Mouse (Mus musculus) hindbrain, embryonic 10.5 days (tissue): ENCODE results near the gene B3gat1. TPM values are rescaled to one million over a fixed set of nuclear protein-coding genes. Genes with fewer than 3 reads are reported as not detected.
A peak's percentile ranks its signal among the peaks of the same experiment; 100 is the strongest.

Experiments
- DNase-seq: peaks from one replicate; pipeline ENCODE4 v3.0.0-alpha.2; 2017; ENCODE audit warnings: low spot score
- H3K27ac ChIP-seq: fragments of 300-500 bp; sonication (generic); 2 replicates; pipeline ENCODE4 v1.5.1; 2016; ENCODE audit warnings: mild to moderate bottlenecking, moderate library complexity
- H3K27me3 ChIP-seq: fragments of 300-500 bp; sonication (generic); 2 replicates; pipeline ENCODE4 v1.6.1; 2016; ENCODE audit warnings: mild to moderate bottlenecking; ENCODE audit not compliant: poor library complexity, insufficient read depth, severe bottlenecking
- H3K36me3 ChIP-seq: fragments of 300-500 bp; sonication (generic); 2 replicates; pipeline ENCODE4 v1.6.1; 2016; ENCODE audit warnings: mild to moderate bottlenecking, moderate library complexity
- H3K4me1 ChIP-seq: fragments of 300-500 bp; sonication (generic); replicated peaks from 2 replicates; pipeline ENCODE4 v1.6.1; 2016; ENCODE audit warnings: mild to moderate bottlenecking
- H3K4me3 ChIP-seq: fragments of 300-500 bp; sonication (generic); 2 replicates; pipeline ENCODE4 v1.5.1; 2016; ENCODE audit warnings: mild to moderate bottlenecking, moderate library complexity
- H3K9me3 ChIP-seq: fragments of 300-500 bp; sonication (generic); 2 replicates; pipeline ENCODE4 v1.6.1; 2016; ENCODE audit warnings: mild to moderate bottlenecking, moderate library complexity
- WGBS: fragments of 180-500 bp; shearing (Covaris S2); methylation state at CpG from one replicate; pipeline ENCODE4 v1.1.7; 2016; 5-methylcytosine and 5-hydroxymethylcytosine counted together
- polyA plus RNA-seq: library from polyadenylated mRNA; unstranded; fragments of >200 nt; fragmentation: Nextera tagmentation; extraction: Ambion mirVana; gene quantifications from 2 replicates; pipeline ENCODE4 v1.2.1, GENCODE M21; 2016

Gene B3gat1
- 2.1 and 6.8 TPM in 2 replicates for polyA plus RNA-seq

DNA sequence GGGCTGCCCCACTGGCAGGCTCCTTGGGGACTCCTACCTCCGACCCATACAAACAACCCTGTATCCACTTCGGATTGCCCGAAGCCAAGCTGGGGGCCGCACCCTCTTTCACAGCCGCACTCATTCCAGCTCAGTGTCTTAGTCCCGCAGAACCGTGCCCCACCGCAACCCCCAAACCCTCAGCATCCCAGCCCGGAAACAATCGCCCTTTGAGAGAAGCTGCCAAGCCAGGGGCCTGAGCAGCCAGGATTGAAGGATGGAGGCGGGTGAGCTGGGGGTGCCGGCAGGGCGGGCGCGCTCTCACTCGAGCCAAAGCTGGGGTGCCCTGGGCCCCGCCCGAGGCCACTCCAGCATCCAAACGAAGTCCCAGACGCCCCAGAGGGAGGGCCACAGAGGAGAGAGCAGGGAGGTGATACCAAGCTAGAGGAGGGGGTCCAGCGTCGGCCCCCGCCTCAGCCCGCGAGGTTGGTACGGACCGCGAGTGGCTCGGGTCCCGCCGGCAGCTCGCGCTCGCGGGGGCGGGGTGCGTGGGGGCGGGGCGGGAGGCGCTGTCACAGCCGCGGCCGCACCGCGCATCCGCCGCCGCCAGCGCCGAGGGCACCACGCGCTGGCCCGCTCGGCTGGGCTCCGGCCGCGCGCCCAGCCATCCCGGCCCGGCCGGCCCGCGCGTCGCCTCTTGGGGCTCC, at the start of gene B3gat1:
TSS of gene B3gat1 (plus strand) at position 523 of the 686 bp plus-strand sequence.
- H3K27ac ChIP-seq: peak within 1 kb of the TSS; percentile 87
- WGBS: 1% methylated on average over 63 of the region's 65 CpGs

DNA sequence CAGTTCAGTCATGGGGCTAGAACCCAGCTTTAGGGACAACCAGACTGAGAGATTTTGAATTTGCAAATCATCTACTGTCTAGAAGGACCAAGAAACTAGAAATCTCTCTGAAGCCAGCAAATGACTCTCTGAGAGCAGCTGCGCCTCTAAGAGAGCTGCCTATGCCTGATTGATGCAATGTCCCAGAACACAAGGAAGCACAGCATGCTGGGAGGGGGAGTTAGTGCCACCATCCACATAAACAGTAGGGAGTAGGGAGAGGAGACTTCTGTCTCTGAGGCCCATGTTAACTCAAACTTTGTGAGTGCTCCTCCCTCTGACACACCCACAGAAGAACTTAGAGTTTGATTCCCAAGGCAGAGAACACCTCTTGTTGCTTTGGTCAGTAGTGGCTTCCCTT, 44.4 kb upstream of the B3gat1 start:
- no peak for DNase-seq
- H3K4me3 ChIP-seq: no peak overlapping the region
- no peaks in the 10 kb centered on the region for H3K9me3 ChIP-seq
- H3K27ac ChIP-seq: no peak overlapping the region
- 80% methylated on average over 1 of the region's 1 CpGs for WGBS
- no peaks in the 10 kb centered on the region for H3K36me3 ChIP-seq
- H3K27me3 ChIP-seq: no peaks in the 10 kb centered on the region
- 0 out of 2 replicates have a peak, but pooled peaks cover 2% of the 10 kb centered on the region for H3K4me1 ChIP-seq

More for the DNA sequence above, at the start of gene B3gat1:
- no peaks in the 10 kb centered on the region for H3K36me3 ChIP-seq
- H3K4me3 ChIP-seq: peak within 1 kb of the TSS; percentile 76
- peak; percentile 60 for DNase-seq
- H3K27me3 ChIP-seq: peaks cover 40% of the 10 kb centered on the region
- no peaks in the 10 kb centered on the region for H3K9me3 ChIP-seq
- peaks cover 17% of the 10 kb centered on the region for H3K4me1 ChIP-seq

DNA sequence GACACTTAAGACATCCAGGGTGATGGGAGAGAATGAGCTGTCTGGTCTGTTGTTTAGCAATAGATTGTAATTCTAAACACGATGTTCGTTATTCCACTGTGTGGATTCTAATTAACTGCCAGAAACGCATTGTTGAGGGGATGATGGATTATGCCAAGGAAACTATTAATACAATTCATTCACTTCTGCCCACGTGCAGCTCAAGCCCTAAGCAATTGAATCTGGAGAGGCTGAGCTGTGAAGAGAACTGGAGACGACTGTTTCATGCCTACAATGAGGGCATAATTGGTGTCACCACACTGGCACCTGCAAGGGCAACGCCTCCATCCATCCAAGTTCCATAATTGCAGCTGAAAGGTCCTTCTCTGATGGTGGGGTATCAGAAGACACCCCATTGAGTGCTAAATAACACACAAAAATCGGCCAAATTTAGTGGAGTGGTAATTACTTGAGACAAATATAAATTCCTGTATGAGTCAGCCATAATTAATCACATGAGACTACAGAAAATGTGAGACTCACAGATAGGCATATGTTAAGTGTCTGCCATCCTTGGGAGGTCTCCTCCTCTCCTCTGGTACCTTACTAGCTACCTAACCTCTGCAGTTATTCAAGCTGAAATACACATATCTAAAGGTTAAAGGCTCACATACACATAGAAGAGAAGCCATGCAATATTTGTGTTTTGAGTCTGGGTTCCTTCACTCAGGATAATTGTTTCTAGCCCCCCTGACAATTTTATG, 43.4 kb upstream of the B3gat1 start:
- Histone ChIP-seq H3K27me3 (no peaks in the 10 kb centered on the region), H3K4me3 (no peak overlapping the region), H3K9me3 (no peaks in the 10 kb centered on the region), H3K4me1 (0 out of 2 replicates have a peak, but pooled peaks cover 2% of the 10 kb centered on the region), H3K27ac (no peak overlapping the region), H3K36me3 (no peaks in the 10 kb centered on the region)
- 62% methylated on average over 7 of the region's 7 CpGs for WGBS
- DNase-seq: no peak

DNA sequence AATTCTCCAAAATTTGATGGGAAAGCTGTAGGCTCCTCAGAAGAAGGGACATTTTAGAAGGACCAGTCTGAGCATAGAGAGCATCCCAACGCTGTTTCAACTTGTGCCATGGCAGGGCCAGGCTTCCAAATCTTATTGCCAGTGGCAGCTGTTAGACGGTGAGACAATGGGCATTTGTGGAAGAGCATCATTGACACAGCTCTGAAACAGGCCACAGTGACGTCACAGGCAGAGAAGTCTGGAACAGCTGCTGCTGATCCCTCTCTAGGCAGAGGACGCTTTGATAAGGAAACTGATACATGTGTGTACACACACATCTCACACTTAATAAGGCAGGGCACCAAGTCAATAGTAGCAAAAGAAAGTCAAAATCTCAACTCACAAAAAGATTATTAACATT, 40.9 kb upstream of the B3gat1 start:
- 84% methylated on average over 4 of the region's 4 CpGs for WGBS
- no peaks in the 10 kb centered on the region for H3K9me3 ChIP-seq
- DNase-seq: no peak

DNA sequence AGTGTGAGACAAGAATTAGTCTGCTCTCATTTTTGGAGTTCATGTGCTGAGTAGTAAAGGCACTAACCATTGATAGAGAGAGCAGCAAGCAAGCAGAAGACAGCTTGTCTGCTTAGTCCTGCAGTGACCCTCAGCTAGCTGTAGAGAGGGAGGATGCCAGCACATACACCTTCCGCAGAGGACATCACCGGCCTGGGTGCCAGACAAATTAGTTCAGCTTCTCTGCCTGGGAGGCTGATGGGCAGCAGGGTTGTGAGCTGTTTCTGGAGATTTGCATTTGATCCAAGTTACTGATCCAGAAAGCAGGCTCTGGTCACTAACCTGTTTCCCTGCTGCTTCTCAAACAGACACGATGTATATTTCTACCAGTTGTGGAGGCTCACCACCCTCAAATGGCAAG, 38.9 kb upstream of the B3gat1 start:
- 85% methylated on average over 3 of the region's 3 CpGs for WGBS

More for the DNA sequence above, 40.9 kb upstream of the B3gat1 start:
- Histone ChIP-seq H3K4me1 (0 out of 2 replicates have a peak, but pooled peaks cover 2% of the 10 kb centered on the region), H3K27me3 (no peaks in the 10 kb centered on the region), H3K4me3 (no peak overlapping the region), H3K36me3 (no peaks in the 10 kb centered on the region), H3K27ac (no peak overlapping the region)

DNA sequence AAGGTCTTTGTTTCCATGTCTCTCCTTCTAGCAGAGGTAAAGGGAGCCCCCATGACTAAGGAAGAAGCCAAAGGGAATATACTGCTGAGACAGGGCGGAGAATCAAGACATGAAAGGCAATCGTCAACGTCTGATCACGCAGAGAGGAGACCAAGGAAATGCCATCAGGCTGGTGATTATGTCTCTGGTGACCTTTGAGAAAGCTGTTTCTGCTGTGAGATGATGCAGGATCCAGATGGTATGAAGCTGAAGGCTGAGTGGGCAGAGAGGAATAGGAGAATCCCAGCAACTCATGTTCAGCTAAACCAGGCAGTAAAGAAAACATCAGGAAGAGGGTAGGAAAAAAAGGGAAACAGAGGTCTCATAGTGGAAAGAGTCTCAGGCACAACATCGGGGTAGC, 38.4 kb upstream of the B3gat1 start:
- no peak overlapping the region for H3K27ac ChIP-seq
- 80% methylated on average over 5 of the region's 5 CpGs for WGBS

More for the DNA sequence above, 38.9 kb upstream of the B3gat1 start:
- H3K36me3 ChIP-seq: no peaks in the 10 kb centered on the region
- no peak overlapping the region for H3K27ac ChIP-seq
- DNase-seq: no peak
- H3K9me3 ChIP-seq: no peaks in the 10 kb centered on the region
- H3K4me1 ChIP-seq: 0 out of 2 replicates have a peak, but pooled peaks cover 2% of the 10 kb centered on the region
- H3K27me3 ChIP-seq: no peaks in the 10 kb centered on the region
- H3K4me3 ChIP-seq: no peak overlapping the region

DNA sequence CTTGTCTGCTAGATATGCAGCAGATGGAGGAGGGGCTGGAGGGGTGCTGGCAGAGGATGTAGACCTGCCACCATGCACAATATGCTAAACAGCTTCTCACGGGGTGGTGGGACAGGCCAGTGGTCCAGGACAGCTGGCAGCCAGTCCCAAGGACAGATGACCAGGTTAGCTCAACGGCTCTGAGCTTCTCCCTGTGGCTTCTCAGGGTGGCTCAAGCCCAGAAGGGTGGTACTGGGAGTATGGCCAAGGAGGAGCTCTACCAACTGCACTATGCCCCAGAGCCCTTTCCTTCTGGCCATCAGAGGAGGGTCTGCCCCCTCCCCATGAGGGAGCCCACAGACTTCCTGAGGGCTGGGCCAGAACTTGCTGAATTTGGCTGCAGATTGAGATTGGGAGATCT, 35.2 kb upstream of the B3gat1 start:
- 68% methylated on average over 2 of the region's 2 CpGs for WGBS
- Histone ChIP-seq H3K9me3 (no peaks in the 10 kb centered on the region), H3K4me1 (no peaks in the 10 kb centered on the region), H3K4me3 (no peak overlapping the region), H3K27ac (no peak overlapping the region), H3K27me3 (no peaks in the 10 kb centered on the region), H3K36me3 (no peaks in the 10 kb centered on the region)
- DNase-seq: no peak

More for the DNA sequence above, 38.4 kb upstream of the B3gat1 start:
- no peaks in the 10 kb centered on the region for H3K27me3 ChIP-seq
- H3K36me3 ChIP-seq: no peaks in the 10 kb centered on the region
- H3K9me3 ChIP-seq: no peaks in the 10 kb centered on the region
- 0 out of 2 replicates have a peak, but pooled peaks cover under 1% of the 10 kb centered on the region for H3K4me1 ChIP-seq
- H3K4me3 ChIP-seq: no peak overlapping the region
- DNase-seq: no peak

DNA sequence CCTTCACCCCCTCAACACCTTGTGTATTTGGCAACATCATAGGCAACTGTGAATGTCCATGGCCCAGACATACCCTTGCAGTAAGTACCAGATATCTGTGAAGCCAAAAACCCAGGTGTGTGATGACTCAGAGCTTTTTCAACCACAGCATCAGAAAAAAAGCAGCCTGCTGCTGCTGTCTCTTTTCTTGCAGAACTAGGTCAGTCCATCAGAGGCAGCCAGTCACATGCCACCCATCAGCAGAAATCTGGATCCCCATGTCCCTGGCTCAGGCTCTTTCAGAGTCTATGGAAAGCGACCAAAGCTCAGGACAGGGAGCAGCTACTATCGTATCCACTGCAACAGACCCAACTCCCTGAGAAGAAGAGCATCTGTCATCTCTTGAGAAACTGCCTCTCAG, 33.2 kb upstream of the B3gat1 start:
- H3K27me3 ChIP-seq: no peaks in the 10 kb centered on the region
- WGBS: 89% methylated on average over 2 of the region's 2 CpGs
- no peaks in the 10 kb centered on the region for H3K36me3 ChIP-seq
- H3K4me3 ChIP-seq: no peak overlapping the region
- DNase-seq: no peak
- no peaks in the 10 kb centered on the region for H3K9me3 ChIP-seq
- H3K27ac ChIP-seq: no peak overlapping the region
- no peaks in the 10 kb centered on the region for H3K4me1 ChIP-seq

DNA sequence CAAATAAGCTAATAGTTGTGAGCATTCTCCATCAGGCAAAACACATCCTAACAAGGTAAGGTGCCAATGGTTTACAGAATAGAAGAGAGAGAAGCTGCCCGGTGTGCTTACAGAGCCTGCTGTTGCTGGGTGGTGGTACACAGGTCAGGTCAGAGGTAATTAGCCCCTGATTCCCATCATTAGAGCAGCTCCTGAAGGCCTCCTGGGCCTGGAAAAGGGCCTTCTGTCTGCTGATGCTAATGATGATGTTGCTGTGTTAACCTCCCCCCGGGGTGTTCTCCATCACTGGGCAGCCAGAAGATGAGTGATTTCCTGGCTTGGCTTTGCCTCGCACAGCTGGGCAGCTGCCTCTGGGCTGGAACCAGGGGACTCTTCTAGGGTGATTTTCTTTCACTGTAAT, 15.1 kb upstream of the B3gat1 start:
- Histone ChIP-seq H3K27ac (no peak overlapping the region), H3K27me3 (no peaks in the 10 kb centered on the region), H3K4me1 (no peaks in the 10 kb centered on the region), H3K4me3 (no peak overlapping the region), H3K36me3 (no peaks in the 10 kb centered on the region), H3K9me3 (no peaks in the 10 kb centered on the region)
- DNase-seq: peak; percentile 17
- WGBS: 49% methylated on average over 3 of the region's 3 CpGs

DNA sequence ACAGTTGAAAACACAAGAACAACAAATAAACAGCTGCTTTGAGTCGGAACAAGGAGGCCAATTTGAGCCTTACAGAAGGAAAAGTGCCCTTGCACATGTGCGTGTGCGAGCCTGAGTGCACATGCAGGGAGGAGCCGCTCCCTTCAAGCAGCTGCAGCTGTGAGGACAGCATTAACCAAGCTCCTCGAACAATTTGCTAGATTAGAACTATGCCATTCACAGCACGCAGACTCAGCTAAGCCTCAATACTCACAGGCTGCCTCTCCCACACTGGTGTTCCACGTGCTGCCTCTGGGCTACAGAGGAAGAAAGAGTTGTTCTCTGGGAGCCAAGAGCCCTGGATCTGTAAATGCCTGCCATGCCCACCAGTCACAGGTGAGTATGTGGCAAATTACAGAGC, 11.8 kb upstream of the B3gat1 start:
- WGBS: 76% methylated on average over 7 of the region's 7 CpGs
- no peaks in the 10 kb centered on the region for H3K27me3 ChIP-seq
- H3K4me1 ChIP-seq: no peaks in the 10 kb centered on the region
- H3K27ac ChIP-seq: no peak overlapping the region
- H3K36me3 ChIP-seq: no peaks in the 10 kb centered on the region
- no peak for DNase-seq
- no peaks in the 10 kb centered on the region for H3K9me3 ChIP-seq
- H3K4me3 ChIP-seq: no peak overlapping the region

DNA sequence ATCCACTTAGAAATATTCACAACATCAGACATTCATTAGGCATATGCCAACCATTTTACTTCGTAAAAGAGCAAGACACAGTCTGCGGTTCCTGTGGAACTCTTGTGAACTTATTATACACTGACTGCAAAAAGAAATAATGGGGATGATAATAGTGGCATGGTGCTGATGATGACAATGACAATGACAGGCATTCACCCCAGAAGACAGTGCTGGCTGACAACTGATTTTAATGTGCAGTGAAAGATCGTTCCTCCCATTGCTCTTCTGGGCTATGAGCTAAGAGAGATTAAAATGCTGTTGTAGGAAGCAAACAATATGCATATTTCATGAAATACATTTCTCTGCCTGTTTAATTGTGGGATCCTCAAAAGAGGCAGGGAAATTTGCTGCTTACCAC, 7.8 kb upstream of the B3gat1 start:
- no peaks in the 10 kb centered on the region for H3K9me3 ChIP-seq
- H3K27me3 ChIP-seq: no peaks in the 10 kb centered on the region
- no peak overlapping the region for H3K4me3 ChIP-seq
- H3K27ac ChIP-seq: no peak overlapping the region
- no peaks in the 10 kb centered on the region for H3K4me1 ChIP-seq
- H3K36me3 ChIP-seq: no peaks in the 10 kb centered on the region
- no peak for DNase-seq
- WGBS: 88% methylated on average over 3 of the region's 3 CpGs

DNA sequence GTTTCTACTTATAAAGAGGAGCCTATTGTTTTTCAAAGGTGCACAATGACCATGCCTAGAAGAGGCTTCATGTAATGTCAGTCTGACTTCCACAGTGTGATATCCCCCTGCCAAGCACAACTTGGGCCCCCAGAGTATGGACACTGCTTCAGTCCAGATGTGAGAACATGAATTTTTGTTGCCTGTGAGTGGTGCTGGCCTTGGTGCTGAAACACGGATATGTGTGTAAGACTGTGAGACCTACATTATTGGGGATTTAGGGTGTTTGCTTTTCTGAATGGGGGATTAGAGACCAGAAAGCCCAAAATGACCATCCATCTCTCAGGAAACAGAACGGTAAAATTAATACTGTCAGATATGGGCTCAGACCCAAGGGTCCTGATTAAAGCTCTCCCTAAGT, 6.1 kb upstream of the B3gat1 start:
- H3K4me1 ChIP-seq: no peaks in the 10 kb centered on the region
- DNase-seq: peak; percentile 58
- WGBS: 64% methylated on average over 2 of the region's 2 CpGs
- no peaks in the 10 kb centered on the region for H3K9me3 ChIP-seq
- peaks cover 9% of the 10 kb centered on the region for H3K27me3 ChIP-seq
- no peaks in the 10 kb centered on the region for H3K36me3 ChIP-seq
- no peak overlapping the region for H3K27ac ChIP-seq
- H3K4me3 ChIP-seq: no peak overlapping the region

DNA sequence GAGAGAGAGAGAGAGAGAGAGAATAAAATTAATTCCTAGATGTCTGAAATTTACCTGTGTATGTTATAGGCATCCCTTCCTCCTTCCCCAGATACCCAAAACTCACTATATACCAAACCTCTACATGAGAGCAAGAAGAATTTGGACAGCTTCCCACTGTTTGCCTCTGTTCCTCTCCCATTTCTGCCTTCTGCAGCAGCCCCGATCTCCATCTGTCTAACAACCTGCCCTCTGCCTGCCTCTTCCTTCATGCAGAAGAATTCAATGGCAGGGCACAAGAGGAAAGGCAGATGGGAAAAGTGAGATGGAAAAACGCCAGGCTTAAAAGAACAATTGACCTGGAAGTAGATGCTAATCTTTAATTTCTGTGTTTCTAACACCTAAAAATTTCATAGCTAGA, 5.0 kb upstream of the B3gat1 start:
- H3K27ac ChIP-seq: no peak overlapping the region
- 78% methylated on average over 2 of the region's 2 CpGs for WGBS
- no peak overlapping the region for H3K4me3 ChIP-seq
- no peaks in the 10 kb centered on the region for H3K9me3 ChIP-seq
- H3K4me1 ChIP-seq: peaks cover 7% of the 10 kb centered on the region
- no peaks in the 10 kb centered on the region for H3K36me3 ChIP-seq
- no peak for DNase-seq
- peaks cover 19% of the 10 kb centered on the region for H3K27me3 ChIP-seq
